28 mouse cellular contexts compared by ENCODE assay signal in the genomic region with DNA sequence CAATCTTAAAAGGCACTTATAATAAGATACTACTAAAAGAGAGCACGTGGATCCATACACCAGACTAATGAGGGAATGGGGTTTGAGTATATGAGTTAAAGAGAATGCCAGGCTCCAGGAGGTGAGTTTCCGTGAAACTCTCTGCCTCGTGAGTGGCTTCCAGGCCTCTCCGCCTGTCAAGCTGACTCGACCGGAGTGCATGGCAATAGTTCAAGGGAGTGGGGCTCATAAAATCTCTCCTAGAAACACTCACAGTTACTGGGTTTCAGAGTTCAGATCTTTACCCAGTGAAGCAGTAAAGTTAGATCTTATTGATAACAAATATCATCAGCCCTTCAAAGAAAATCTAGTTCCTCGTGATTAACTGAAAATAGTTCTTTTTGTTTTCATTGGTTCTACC.
"Had no signal": no experiment of that assay in that cellular context is flagged by ENCODE, and none has a peak within 500 bp of the region (broad histone marks: within the 10 kb centered on the region; RNA-seq: fewer than 3 reads in every experiment).

No protein-coding gene starts in this region.

- H3K9ac ChIP-seq: heart, embryonic 12.5 days; hindbrain, embryonic 12.5 days; hindbrain, embryonic 14.5 days; kidney, embryonic 15.5 days; limb, embryonic 12.5 days; liver, embryonic 13.5 days; liver, embryonic 15.5 days; liver, postnatal 0 days had no signal

- H3K9me3 ChIP-seq: heart, embryonic 12.5 days; hindbrain, embryonic 10.5 days; hindbrain, embryonic 12.5 days; kidney, embryonic 15.5 days; limb, embryonic 12.5 days; liver, embryonic 13.5 days; liver, embryonic 15.5 days had no signal

- H3K27ac ChIP-seq: gastrocnemius, adult 2 months; heart, adult 2 months; hindbrain, embryonic 10.5 days; hindbrain, embryonic 12.5 days; hindbrain, embryonic 14.5 days; kidney, embryonic 15.5 days; kidney, postnatal 0 days; limb, embryonic 12.5 days; liver, embryonic 13.5 days; liver, embryonic 15.5 days had no signal

- ATAC-seq: hindbrain, embryonic 16.5 days; inflammation-experienced regulatory T-cells, adult 6 months; liver, postnatal 0 days had no signal

- H3K27me3 ChIP-seq: heart, embryonic 12.5 days; hindbrain, embryonic 12.5 days; kidney, embryonic 15.5 days; limb, embryonic 12.5 days; liver, embryonic 13.5 days; liver, embryonic 15.5 days had no signal

- DNase-seq: gastrocnemius, adult 2 months; gastrocnemius, postnatal 10 days; gastrocnemius, postnatal 25 days; heart, adult 2 months; heart, postnatal 10 days; heart, postnatal 4 days; kidney, adult 11 months; kidney, adult 2 months; kidney, adult 9 months; kidney, postnatal 14 days; kidney, postnatal 36 days; layer of hippocampus, adult 9-11 months; layer of hippocampus, postnatal 36 days; left cerebral cortex, postnatal 4 days; liver; liver, embryonic 13.5 days; liver, postnatal 0 days had no signal

- H3K4me1 ChIP-seq: hindbrain, embryonic 10.5 days; hindbrain, embryonic 12.5 days; liver, embryonic 13.5 days; liver, embryonic 15.5 days had no signal

- H3K4me3 ChIP-seq: gastrocnemius, adult 2 months; heart, adult 2 months; heart, embryonic 12.5 days; hindbrain, embryonic 10.5 days; hindbrain, embryonic 12.5 days; kidney, embryonic 15.5 days; limb, embryonic 12.5 days; liver, embryonic 13.5 days; liver, embryonic 15.5 days had no signal

- H3K4me2 ChIP-seq: heart, embryonic 12.5 days; hindbrain, embryonic 12.5 days; hindbrain, embryonic 14.5 days; kidney, embryonic 15.5 days; limb, embryonic 12.5 days; liver, embryonic 11.5 days; liver, embryonic 13.5 days; liver, embryonic 15.5 days had no signal

- H3K36me3 ChIP-seq: heart, embryonic 12.5 days; hindbrain, embryonic 10.5 days; hindbrain, embryonic 12.5 days; kidney, embryonic 15.5 days; limb, embryonic 12.5 days; liver, embryonic 13.5 days; liver, embryonic 15.5 days had no signal
